Mouse (Mus musculus) cortical plate, adult 2 months (tissue): ENCODE results near the gene Gm11733. TPM values are rescaled to one million over a fixed set of nuclear protein-coding genes. Genes with fewer than 3 reads are reported as not detected.

Experiments
- H3K27ac ChIP-seq: fragments of 200-500 bp; 2 replicates; pipeline ENCODE4 v1.5.1; 2012; ENCODE audit warnings: low read length, control low read depth, inconsistent platforms; ENCODE audit not compliant: insufficient read depth
- H3K4me1 ChIP-seq: fragments of 200-500 bp; 2 replicates; pipeline ENCODE4 v1.6.1; 2011; ENCODE audit warnings: low read length; ENCODE audit not compliant: control insufficient read depth, insufficient read depth
- H3K4me3 ChIP-seq: fragments of 200-500 bp; 2 replicates; pipeline ENCODE4 v1.5.1; 2011; ENCODE audit warnings: mild to moderate bottlenecking, low read length, control low read depth; ENCODE audit not compliant: insufficient read depth
- CTCF ChIP-seq: fragments of 200-500 bp; IDR thresholded peaks from 2 replicates; pipeline ENCODE4 v1.5.1; 2011; ENCODE audit warnings: mild to moderate bottlenecking, control low read depth, low read length; ENCODE audit not compliant: insufficient read depth; ENCODE audit errors: extremely low read depth
- POLR2A ChIP-seq: fragments of 200-500 bp; IDR thresholded peaks from 2 replicates; pipeline ENCODE4 v1.6.1; 2011; ENCODE audit warnings: mild to moderate bottlenecking, low read length, control low read depth; ENCODE audit not compliant: insufficient read depth; ENCODE audit errors: extremely low read depth
- polyA plus RNA-seq: library from polyadenylated mRNA; depleted of rRNA; stranded (reverse); fragments of >200 nt; gene quantifications from 2 replicates; pipeline ENCODE4 v1.2.3, GENCODE M21; 2012; rRNA removed

Gm11733 gene
- polyA plus RNA-seq, 1 experiment: 0.15 TPM

DNA sequence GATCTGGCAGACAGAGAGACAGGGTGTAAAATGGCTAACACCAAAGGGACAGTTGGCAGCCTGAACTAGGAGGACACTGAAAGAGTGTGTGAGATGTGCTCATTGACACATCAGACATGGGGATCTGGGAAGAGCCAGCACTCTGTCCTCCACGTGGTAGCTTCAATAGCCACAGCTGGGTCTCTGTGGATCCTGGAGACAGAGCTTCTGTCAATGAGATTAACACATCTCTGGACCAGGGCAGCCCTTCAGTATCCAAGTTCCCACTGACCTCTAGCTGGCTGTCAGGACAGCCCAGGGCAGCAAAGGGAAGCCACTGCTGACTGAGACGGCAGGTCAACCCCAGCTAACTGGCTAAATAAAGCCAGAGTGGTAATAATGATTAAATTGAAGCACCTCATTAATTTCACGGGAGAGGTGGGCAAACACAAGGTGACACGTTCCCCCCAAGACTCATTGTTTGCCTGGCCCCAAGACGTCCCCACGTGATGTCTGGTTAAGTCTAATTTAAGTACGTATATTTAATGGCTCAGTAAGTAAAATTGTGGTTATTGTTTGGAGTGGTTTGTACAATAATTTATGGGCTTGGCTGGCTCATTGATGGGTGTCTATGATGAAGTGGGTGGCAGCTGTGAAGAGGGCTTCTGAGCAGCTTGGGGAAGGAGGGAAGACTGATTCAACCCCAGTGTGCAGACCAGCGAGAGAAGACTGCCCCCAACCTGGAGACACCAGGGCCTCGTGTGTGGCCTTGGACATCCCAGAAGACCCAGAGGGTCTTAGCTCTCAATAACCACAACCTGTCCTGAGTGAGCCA is 51.5 kb downstream of the Gm11733 start:
- Histone ChIP-seq H3K4me1 (peaks cover 3% of the 10 kb centered on the region), H3K27ac (no peak overlapping the region), H3K4me3 (no peak overlapping the region)
- TF ChIP-seq CTCF (no peak), POLR2A (no peak)

DNA sequence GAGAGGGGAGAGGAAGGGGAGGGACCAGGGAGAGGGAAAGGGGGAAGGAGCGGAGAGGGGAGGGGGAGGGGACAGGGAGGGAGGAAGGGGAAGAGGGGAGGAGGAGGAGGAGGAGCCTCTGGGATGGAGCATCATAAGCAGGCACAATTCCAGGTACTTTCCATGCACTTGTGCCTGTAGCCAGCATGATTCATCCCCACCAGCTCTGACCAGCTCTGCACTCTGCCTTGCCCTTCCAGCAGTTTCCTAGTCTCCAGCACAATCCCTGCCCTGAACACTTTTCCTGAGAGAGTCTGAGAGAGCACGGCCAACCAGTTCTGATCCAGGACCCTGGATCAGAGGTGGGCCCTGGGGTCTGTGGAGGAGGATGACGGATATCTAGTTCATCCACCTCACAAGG is 52.4 kb downstream of the Gm11733 start:
- TF ChIP-seq POLR2A (no peak), CTCF (no peak)
- H3K4me1 ChIP-seq: peaks cover 5% of the 10 kb centered on the region

More for the DNA sequence above, 52.4 kb downstream of the Gm11733 start:
- H3K4me3 ChIP-seq: no peak overlapping the region
- no peak overlapping the region for H3K27ac ChIP-seq

Other genes starting within 250 kb of the Gm11733 start
- 46.9 and 54.7 TPM in 2 replicates for gene Tnrc6c, start 169.9 kb downstream of the Gm11733 start, polyA plus RNA-seq